Mouse (Mus musculus): ENCODE results near the gene Tmem259.

DNA sequence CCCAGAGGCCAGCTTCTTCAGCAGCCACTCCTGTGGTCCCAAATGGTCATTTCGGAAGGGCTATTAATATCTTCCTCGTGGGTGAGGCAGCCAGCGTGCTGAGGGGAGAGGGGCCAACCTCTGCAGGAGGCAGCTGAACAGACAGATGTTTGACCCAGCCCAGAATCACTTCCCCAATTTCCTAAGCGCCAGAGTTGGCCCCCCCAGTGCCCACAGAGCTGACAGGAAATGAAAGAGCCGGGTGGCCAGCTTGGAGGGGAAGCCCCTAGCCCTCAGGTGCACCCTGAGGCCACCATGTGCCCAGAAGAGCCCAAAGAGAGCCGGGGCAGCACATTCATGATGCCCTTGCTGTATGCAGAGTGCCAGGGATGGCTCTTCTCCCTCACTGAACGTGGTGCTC lies 43.4 kb downstream of the Tmem259 start:
- TF ChIP-seq POLR2A (IDR thresholded peaks at IDR 0.05; ENCODE audit: insufficient read depth, low read depth, low read length) (no peak), CTCF (IDR thresholded peaks at IDR 0.05; ENCODE audit: insufficient read depth, low read depth, low read length) (no peak)

All from olfactory bulb, adult 2 months (tissue).